Mouse (Mus musculus) midbrain, embryonic 13.5 days (tissue): Measurements from ENCODE around the gene Cox8a. TPM values are rescaled to one million over a fixed set of nuclear protein-coding genes. Genes with fewer than 3 reads are reported as not detected.

Source experiments
- ATAC-seq: fragments of 200-750 bp; cut with Nextera tagmentation; 2 replicates; pipeline ENCODE4 v1.8.0; 2017; ENCODE audit warnings: mild to moderate bottlenecking, moderate TSS enrichment, moderate library complexity
- H3K27ac ChIP-seq: fragments of 300-500 bp; sonication (generic); 2 replicates; pipeline ENCODE4 v1.5.1; 2015; ENCODE audit warnings: inconsistent platforms, mild to moderate bottlenecking, moderate library complexity
- H3K27me3 ChIP-seq: fragments of 300-500 bp; sonication (generic); 2 replicates; pipeline ENCODE4 v1.6.1; 2015; ENCODE audit warnings: mild to moderate bottlenecking, inconsistent platforms
- H3K36me3 ChIP-seq: fragments of 300-500 bp; sonication (generic); 2 replicates; pipeline ENCODE4 v1.6.1; 2015; ENCODE audit warnings: mild to moderate bottlenecking, inconsistent platforms
- H3K4me1 ChIP-seq: fragments of 300-500 bp; sonication (generic); replicated peaks from 2 replicates; pipeline ENCODE4 v1.6.1; 2015; ENCODE audit warnings: inconsistent platforms
- H3K4me2 ChIP-seq: fragments of 300-500 bp; sonication (generic); replicated peaks from 2 replicates; pipeline ENCODE4 v1.6.1; 2015; ENCODE audit warnings: moderate library complexity, mild to moderate bottlenecking, inconsistent platforms
- H3K4me3 ChIP-seq: fragments of 300-500 bp; sonication (generic); replicated peaks from 2 replicates; pipeline ENCODE4 v1.5.1; 2015; ENCODE audit warnings: mild to moderate bottlenecking, inconsistent platforms
- H3K9ac ChIP-seq: fragments of 300-500 bp; sonication (generic); replicated peaks from 2 replicates; pipeline ENCODE4 v1.6.1; 2015; ENCODE audit warnings: mild to moderate bottlenecking, inconsistent platforms
- H3K9me3 ChIP-seq: fragments of 300-500 bp; sonication (generic); 2 replicates; pipeline ENCODE4 v1.6.1; 2016; ENCODE audit warnings: mild to moderate bottlenecking, inconsistent platforms
- WGBS: fragments of 180-500 bp; shearing (Covaris S2); methylation state at CpG from one replicate; pipeline ENCODE4 v1.1.7; 2015; 5-methylcytosine and 5-hydroxymethylcytosine counted together
- polyA plus RNA-seq: library from polyadenylated mRNA; unstranded; fragments of >200 nt; fragmentation: Nextera tagmentation; extraction: Ambion mirVana; gene quantifications from 2 replicates; pipeline ENCODE4 v1.2.1, GENCODE M21; 2015

Cox8a gene
- polyA plus RNA-seq, 1 experiment from 2014 or later = 750 TPM

GRCm38 (mm10) chr19:7178841-7179452 lies 38.5 kb downstream of the Cox8a start:
- no peak overlapping the region for H3K27ac ChIP-seq

DNA sequence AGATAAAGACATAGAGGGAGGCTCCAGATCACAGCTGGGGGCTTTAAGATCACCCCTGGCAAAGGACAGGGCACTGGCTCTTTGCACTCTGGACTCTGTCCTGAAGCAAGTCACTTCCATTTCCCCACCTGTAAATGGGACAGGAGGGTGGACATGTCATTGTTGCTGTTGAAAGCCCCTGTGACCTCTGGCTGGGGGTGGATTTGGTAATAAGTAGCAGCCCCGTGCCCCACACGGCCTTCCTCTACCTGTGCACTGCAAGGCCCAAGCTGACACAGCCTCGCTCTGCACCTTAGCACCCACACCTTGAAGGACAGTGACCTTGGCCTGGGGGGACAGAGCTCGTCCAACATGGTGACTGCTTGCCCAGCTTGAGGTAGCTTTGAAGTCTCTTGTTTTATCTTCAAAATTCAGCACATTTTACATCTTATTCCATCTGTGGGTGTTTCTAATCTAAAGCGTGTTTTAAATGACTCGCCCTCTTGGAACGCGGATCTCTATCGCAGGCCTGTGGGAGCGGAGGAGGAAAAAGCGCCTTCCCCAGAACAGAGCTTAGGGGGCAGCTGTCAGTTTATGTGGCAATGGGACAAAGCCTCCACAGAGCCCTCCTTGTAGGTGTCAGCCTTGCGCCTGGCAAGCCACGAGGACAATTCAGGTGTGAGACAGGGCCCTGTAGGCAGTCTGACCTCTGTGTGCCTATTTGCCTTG lies 39.5 kb downstream of the Cox8a start:
- Histone ChIP-seq H3K4me2 (no peak overlapping the region), H3K4me3 (no peak overlapping the region), H3K36me3 (no peaks in the 10 kb centered on the region), H3K4me1 (peaks cover 64% of the 10 kb centered on the region), H3K9me3 (no peaks in the 10 kb centered on the region), H3K27me3 (peaks cover 37% of the 10 kb centered on the region; the same call in 1 of the 2 replicates), H3K9ac (no peak overlapping the region), H3K27ac (no peak overlapping the region)
- 52% methylated on average over 13 of the region's 13 CpGs for WGBS
- no peak for ATAC-seq

More at GRCm38 (mm10) chr19:7178841-7179452, 38.5 kb downstream of the Cox8a start:
- no peak for ATAC-seq
- H3K27me3 ChIP-seq = peaks cover 46% of the 10 kb centered on the region
- H3K9me3 ChIP-seq = no peaks in the 10 kb centered on the region
- H3K4me2 ChIP-seq = no peak overlapping the region
- H3K4me1 ChIP-seq = peaks cover 67% of the 10 kb centered on the region
- no peaks in the 10 kb centered on the region for H3K36me3 ChIP-seq
- H3K9ac ChIP-seq = no peak overlapping the region
- no peak overlapping the region for H3K4me3 ChIP-seq
- WGBS = 55% methylated on average over 3 of the region's 3 CpGs

- H3K36me3 ChIP-seq = no peaks in the 10 kb centered on the region
- no peaks in the 10 kb centered on the region for H3K9me3 ChIP-seq
- peaks cover 29% of the 10 kb centered on the region; the same call in 1 of the 2 replicates for H3K27me3 ChIP-seq
- peaks cover 66% of the 10 kb centered on the region for H3K4me1 ChIP-seq
- 0 out of 2 replicates have a peak overlapping the region, but pooled peaks have one; percentile 13 for H3K4me2 ChIP-seq
- no peak overlapping the region for H3K4me3 ChIP-seq
- 7% methylated on average over 11 of the region's 11 CpGs for WGBS
- ATAC-seq = no peak
- no peak overlapping the region for H3K27ac ChIP-seq
- peak overlapping the region; percentile 28; the same call in 1 of the 2 replicates for H3K9ac ChIP-seq
These were observed 41.2 kb downstream of the Cox8a start for GRCm38 (mm10) chr19:7176041-7176696.

DNA sequence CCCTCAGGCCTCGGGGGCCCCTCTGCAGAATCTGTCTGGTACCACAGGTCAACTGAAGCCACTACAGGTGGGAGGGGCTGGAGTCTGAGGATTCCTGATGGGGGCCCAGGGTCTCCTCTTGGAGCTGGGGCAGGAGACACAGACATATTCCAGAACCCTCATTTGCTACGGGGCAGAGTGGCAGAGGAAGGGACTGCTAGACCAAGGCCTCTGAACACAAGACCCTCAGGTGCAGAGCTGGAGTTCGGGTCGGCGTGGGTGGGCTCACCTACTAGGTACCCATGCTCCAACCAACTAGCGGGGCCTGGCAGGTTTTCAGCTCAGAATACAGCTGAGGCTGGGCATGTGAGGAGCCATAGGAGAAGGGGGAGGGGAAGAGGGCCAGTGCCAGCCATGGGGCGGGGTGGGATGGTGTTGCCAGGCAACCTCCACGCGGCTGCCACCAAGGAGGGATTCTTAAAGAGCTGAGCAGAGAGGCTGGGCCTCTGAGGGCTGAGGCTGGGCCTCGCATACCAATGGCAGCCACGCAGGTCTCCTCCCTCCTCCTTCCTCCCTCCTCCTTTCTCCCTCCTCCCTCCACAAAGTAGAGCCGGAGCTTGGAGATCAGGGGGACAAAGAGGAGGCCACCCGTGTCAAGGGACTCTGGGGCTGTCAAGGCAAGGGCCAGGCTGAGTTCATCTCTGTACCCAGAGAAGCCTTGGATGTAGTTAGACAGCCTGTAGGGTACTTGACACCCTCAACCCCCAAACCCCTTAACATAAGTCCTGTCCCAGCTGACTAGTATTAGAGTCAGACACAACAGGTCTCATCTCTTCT lies 45.2 kb downstream of the Cox8a start:
- H3K4me2 ChIP-seq = peak overlapping the region; percentile 26
- H3K36me3 ChIP-seq = no peaks in the 10 kb centered on the region
- peaks cover 34% of the 10 kb centered on the region for H3K27me3 ChIP-seq
- H3K4me1 ChIP-seq = peaks cover 42% of the 10 kb centered on the region
- 10% methylated on average over 13 of the region's 13 CpGs for WGBS
- H3K4me3 ChIP-seq = no peak overlapping the region
- H3K27ac ChIP-seq = peak overlapping the region; percentile 70
- H3K9ac ChIP-seq = peak overlapping the region; percentile 8; the same call in 1 of the 2 replicates
- no peaks in the 10 kb centered on the region for H3K9me3 ChIP-seq
- ATAC-seq = peak; percentile 95

DNA sequence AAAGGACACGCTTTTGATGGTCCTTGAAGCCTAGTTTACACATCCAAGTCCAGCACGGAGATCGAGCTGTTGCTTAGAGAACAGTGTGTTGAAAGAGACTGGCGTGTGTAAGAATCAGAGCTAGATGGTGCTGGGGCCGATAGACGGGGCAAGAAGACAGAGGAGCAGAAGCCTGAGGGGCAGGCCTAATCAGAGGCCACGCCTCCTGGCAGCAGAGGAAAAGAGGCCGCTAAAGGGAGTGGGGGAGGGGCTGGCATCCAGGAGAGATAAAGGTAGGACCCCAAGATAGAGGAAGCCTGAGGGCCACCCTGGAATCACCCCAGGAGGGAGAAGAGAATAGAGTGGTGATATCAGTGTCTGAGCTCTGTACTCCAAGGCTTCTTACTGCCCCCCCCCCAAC lies 46.0 kb downstream of the Cox8a start:
- Histone ChIP-seq H3K27ac (peak overlapping the region; percentile 70; the same call in 1 of the 2 replicates), H3K9me3 (no peaks in the 10 kb centered on the region), H3K9ac (no peak overlapping the region), H3K4me2 (no peak overlapping the region), H3K27me3 (peaks cover 42% of the 10 kb centered on the region), H3K36me3 (no peaks in the 10 kb centered on the region), H3K4me1 (peaks cover 40% of the 10 kb centered on the region), H3K4me3 (no peak overlapping the region)
- 8% methylated on average over 8 of the region's 8 CpGs for whole genome bisulfite sequencing
- peak; percentile 2; the same call in 1 of the 2 replicates for ATAC-seq

DNA sequence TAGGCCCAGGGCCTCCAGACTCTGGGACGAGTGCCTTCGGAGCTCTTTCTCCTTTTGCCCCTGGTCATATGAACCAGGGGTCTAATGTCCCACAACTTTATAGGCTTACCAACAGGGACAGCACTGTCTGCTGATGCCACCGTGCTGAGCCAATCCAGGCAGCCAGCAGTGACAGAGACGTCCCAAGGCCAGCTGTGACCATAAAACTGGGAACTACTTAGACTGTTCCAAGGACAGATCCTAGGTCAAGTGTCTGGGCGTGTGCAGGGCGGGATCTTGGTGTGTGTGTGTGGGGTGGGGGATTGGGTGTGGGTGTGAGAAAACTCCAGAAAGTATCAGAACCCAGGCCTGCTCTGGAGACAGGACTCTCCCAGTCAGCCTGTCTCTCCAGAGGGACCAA lies 46.5 kb downstream of the Cox8a start:
- ATAC-seq = no peak
- no peak overlapping the region for H3K27ac ChIP-seq

GRCm38 (mm10) chr19:7168423-7168822 lies 49.0 kb downstream of the Cox8a start:
- Histone ChIP-seq H3K27ac (no peak overlapping the region), H3K9ac (no peak overlapping the region), H3K4me3 (no peak overlapping the region), H3K4me1 (peaks cover 54% of the 10 kb centered on the region), H3K27me3 (peaks cover 53% of the 10 kb centered on the region), H3K4me2 (no peak overlapping the region), H3K36me3 (no peaks in the 10 kb centered on the region), H3K9me3 (no peaks in the 10 kb centered on the region)
- ATAC-seq = no peak
- 19% methylated on average over 2 of the region's 2 CpGs for WGBS

More for the DNA sequence above, 46.5 kb downstream of the Cox8a start:
- H3K4me2 ChIP-seq = no peak overlapping the region
- peaks cover 39% of the 10 kb centered on the region for H3K4me1 ChIP-seq
- H3K36me3 ChIP-seq = no peaks in the 10 kb centered on the region
- WGBS = 70% methylated on average over 6 of the region's 6 CpGs
- H3K27me3 ChIP-seq = peaks cover 46% of the 10 kb centered on the region
- no peak overlapping the region for H3K4me3 ChIP-seq
- H3K9ac ChIP-seq = no peak overlapping the region
- H3K9me3 ChIP-seq = no peaks in the 10 kb centered on the region

DNA sequence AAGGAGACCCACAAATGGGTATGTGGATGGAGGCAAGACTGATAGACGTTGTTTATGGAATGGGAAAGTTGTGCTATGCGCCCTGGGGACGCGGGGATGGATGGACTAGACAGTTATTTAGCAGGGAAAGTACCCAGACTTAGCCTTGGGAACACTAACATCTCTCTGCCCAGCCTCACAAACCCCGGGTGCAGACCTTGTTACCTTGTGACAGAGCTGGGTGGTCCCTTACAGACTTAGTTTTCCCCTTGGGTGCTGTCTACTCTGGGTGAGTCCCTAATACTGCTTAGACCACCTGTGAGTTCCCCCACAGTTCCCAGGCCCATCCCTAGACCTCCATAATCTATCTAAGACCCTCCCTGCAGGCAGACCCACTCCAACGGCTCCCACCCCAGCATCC lies 50.6 kb downstream of the Cox8a start:
- Histone ChIP-seq H3K27me3 (peaks cover 68% of the 10 kb centered on the region), H3K4me3 (no peak overlapping the region)
- ATAC-seq = no peak

DNA sequence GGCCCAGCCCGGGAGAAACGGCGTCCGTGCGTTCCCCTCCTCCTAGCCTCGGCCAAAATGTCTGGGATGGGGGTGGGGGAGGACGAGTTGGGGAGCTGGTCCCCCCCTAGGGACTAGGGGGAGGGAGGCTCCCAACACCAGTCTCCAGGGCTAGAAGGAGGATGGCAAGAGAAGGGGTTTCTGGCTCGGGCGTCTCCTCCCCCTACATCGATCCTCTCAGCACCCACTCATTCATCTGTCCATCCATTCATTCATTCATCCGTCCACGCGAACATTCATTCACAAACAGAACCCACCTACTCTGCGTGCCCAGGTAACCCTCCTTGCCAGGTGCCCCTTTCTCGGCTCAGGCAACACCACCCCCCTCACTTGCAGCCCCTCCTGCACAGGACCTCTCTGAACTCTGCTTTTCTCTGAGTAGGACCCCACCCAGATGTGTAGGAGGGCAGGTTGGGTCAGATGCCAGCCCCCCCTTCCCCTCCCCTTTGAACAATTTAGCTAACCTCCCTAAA lies 51.2 kb downstream of the Cox8a start:
- H3K27me3 ChIP-seq = peaks cover 73% of the 10 kb centered on the region
- H3K9me3 ChIP-seq = no peaks in the 10 kb centered on the region
- H3K4me2 ChIP-seq = peak overlapping the region; percentile 95
- peaks cover 38% of the 10 kb centered on the region for H3K4me1 ChIP-seq
- peak overlapping the region; percentile 82 for H3K4me3 ChIP-seq
- H3K9ac ChIP-seq = peak overlapping the region; percentile 88
- ATAC-seq = peak; percentile 19
- no peak overlapping the region for H3K27ac ChIP-seq
- 3% methylated on average over 14 of the region's 15 CpGs for WGBS
- H3K36me3 ChIP-seq = no peaks in the 10 kb centered on the region

More for the DNA sequence above, 50.6 kb downstream of the Cox8a start:
- H3K36me3 ChIP-seq = no peaks in the 10 kb centered on the region
- no peak overlapping the region for H3K9ac ChIP-seq
- 8% methylated on average over 6 of the region's 6 CpGs for WGBS
- H3K9me3 ChIP-seq = no peaks in the 10 kb centered on the region
- peaks cover 43% of the 10 kb centered on the region for H3K4me1 ChIP-seq
- H3K4me2 ChIP-seq = peak overlapping the region; percentile 95; the same call in 1 of the 2 replicates
- H3K27ac ChIP-seq = no peak overlapping the region

DNA sequence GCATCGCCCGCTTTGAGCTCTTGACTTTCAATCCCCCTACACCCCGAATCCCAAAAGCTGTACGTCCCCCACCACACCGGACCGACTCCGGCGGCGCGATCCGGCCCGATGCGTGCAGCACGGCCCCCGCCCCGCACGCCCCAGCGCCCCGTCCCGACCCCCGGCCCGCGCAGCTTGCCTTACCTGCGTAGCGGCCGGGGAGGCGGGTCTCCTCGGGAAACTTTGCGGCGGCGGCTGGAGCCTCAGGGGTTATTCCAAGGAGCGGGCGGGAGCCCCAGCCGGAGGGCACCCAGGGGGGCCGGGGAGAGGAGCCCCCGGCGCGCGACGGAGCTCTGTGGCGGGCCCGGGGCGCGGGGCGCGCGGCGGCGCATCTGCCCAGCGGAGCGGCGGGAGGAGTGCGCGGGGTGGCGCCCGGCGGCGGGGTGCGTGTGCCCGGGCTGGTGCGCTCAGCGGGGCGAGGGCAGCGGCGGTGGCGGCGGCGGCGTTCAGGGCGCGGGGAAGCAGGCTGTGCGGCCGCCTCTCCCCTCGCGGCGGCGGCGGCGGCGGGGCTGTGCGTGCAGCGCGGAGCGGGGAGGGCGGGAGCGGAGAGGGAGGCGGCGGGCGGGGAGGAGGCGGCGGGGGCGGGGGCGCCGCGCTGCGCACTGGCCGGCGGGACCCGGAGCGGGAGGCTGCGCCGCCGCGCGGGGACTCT lies 51.8 kb downstream of the Cox8a start:
- peak overlapping the region; percentile 88 for H3K9ac ChIP-seq
- H3K36me3 ChIP-seq = no peaks in the 10 kb centered on the region
- peaks cover 35% of the 10 kb centered on the region for H3K4me1 ChIP-seq
- no peaks in the 10 kb centered on the region for H3K9me3 ChIP-seq
- under 1% methylated on average over 54 of the region's 105 CpGs for WGBS
- H3K4me2 ChIP-seq = peak overlapping the region; percentile 95
- peak overlapping the region; percentile 58 for H3K27ac ChIP-seq
- H3K27me3 ChIP-seq = peaks cover 75% of the 10 kb centered on the region
- H3K4me3 ChIP-seq = peak overlapping the region; percentile 82
- ATAC-seq = peak; percentile 47
